Mouse (Mus musculus): Measurements from ENCODE around the gene Ankrd11. TPM values are rescaled to one million over a fixed set of nuclear protein-coding genes. Genes with fewer than 3 reads are reported as not detected.
"Not testable (repeated sequence)": the region's sequence is repeated elsewhere in the genome, so short reads cannot be mapped to it uniquely, and the experiment has no call there.

Ankrd11 gene
- polyA plus RNA-seq, 1 experiment: 41.9 TPM

- no peak for TF ChIP-seq POLR2A (IDR thresholded peaks at IDR 0.05; ENCODE audit: control insufficient read depth, low read depth, low read length)
- no peak for TF ChIP-seq CTCF (IDR thresholded peaks at IDR 0.05; ENCODE audit: control insufficient read depth, insufficient read depth, insufficient replicate concordance, low read depth, low read length)
- Histone ChIP-seq H3K4me3 (ENCODE audit: control insufficient read depth, low read depth, low read length) (no peak overlapping the region), H3K27me3 (ENCODE audit: control insufficient read depth, insufficient read depth, low read length) (no peaks in the 10 kb centered on the region), H3K4me1 (ENCODE audit: control insufficient read depth, insufficient read depth, low read length) (no peaks in the 10 kb centered on the region; the same call in 1 of the 2 replicates), H3K27ac (ENCODE audit: control insufficient read depth, insufficient read depth, low read depth, low read length) (no peak overlapping the region; the same call in 1 of the 2 replicates), H3K36me3 (ENCODE audit: control insufficient read depth, insufficient read depth, low read length) (no peaks in the 10 kb centered on the region)
Observed at GRCm38 (mm10) chr8:123031321-123031978, 10.6 kb downstream of the Ankrd11 start.

- not testable (repeated sequence) for H3K27me3 ChIP-seq (ENCODE audit: control insufficient read depth, insufficient read depth, low read length); H3K36me3 ChIP-seq (ENCODE audit: control insufficient read depth, insufficient read depth, low read length); H3K4me3 ChIP-seq (ENCODE audit: control insufficient read depth, low read depth, low read length); H3K4me1 ChIP-seq (ENCODE audit: control insufficient read depth, insufficient read depth, low read length); H3K27ac ChIP-seq (ENCODE audit: control insufficient read depth, insufficient read depth, low read depth, low read length)
Observed at GRCm38 (mm10) chr8:123030091-123030490, 12.0 kb downstream of the Ankrd11 start.

- Histone ChIP-seq H3K27ac (ENCODE audit: control insufficient read depth, insufficient read depth, low read depth, low read length) (no peak overlapping the region), H3K4me3 (ENCODE audit: control insufficient read depth, low read depth, low read length) (no peak overlapping the region), H3K36me3 (ENCODE audit: control insufficient read depth, insufficient read depth, low read length) (no peaks in the 10 kb centered on the region), H3K4me1 (ENCODE audit: control insufficient read depth, insufficient read depth, low read length) (no peaks in the 10 kb centered on the region; the same call in 1 of the 2 replicates), H3K27me3 (ENCODE audit: control insufficient read depth, insufficient read depth, low read length) (no peaks in the 10 kb centered on the region)
- no peak for TF ChIP-seq CTCF (IDR thresholded peaks at IDR 0.05; ENCODE audit: control insufficient read depth, insufficient read depth, insufficient replicate concordance, low read depth, low read length)
- no peak for TF ChIP-seq POLR2A (IDR thresholded peaks at IDR 0.05; ENCODE audit: control insufficient read depth, low read depth, low read length)
Observed at GRCm38 (mm10) chr8:123027786-123028185, 14.3 kb downstream of the Ankrd11 start.

GRCm38 (mm10) chr8:123025951-123026351 is 16.1 kb downstream of the Ankrd11 start:
- no peak overlapping the region for H3K27ac ChIP-seq (ENCODE audit: control insufficient read depth, insufficient read depth, low read depth, low read length)
- H3K27me3 ChIP-seq (ENCODE audit: control insufficient read depth, insufficient read depth, low read length): no peaks in the 10 kb centered on the region
- no peak overlapping the region for H3K4me3 ChIP-seq (ENCODE audit: control insufficient read depth, low read depth, low read length)
- TF ChIP-seq POLR2A (IDR thresholded peaks at IDR 0.05; ENCODE audit: control insufficient read depth, low read depth, low read length): no peak
- no peak for TF ChIP-seq CTCF (IDR thresholded peaks at IDR 0.05; ENCODE audit: control insufficient read depth, insufficient read depth, insufficient replicate concordance, low read depth, low read length)
- no peaks in the 10 kb centered on the region for H3K4me1 ChIP-seq (ENCODE audit: control insufficient read depth, insufficient read depth, low read length)
- no peaks in the 10 kb centered on the region for H3K36me3 ChIP-seq (ENCODE audit: control insufficient read depth, insufficient read depth, low read length)

- Histone ChIP-seq H3K4me1 (ENCODE audit: control insufficient read depth, insufficient read depth, low read length) (no peaks in the 10 kb centered on the region), H3K27ac (ENCODE audit: control insufficient read depth, insufficient read depth, low read depth, low read length) (no peak overlapping the region), H3K4me3 (ENCODE audit: control insufficient read depth, low read depth, low read length) (no peak overlapping the region), H3K27me3 (ENCODE audit: control insufficient read depth, insufficient read depth, low read length) (no peaks in the 10 kb centered on the region), H3K36me3 (ENCODE audit: control insufficient read depth, insufficient read depth, low read length) (no peaks in the 10 kb centered on the region)
- TF ChIP-seq POLR2A (IDR thresholded peaks at IDR 0.05; ENCODE audit: control insufficient read depth, low read depth, low read length): no peak
- no peak for TF ChIP-seq CTCF (IDR thresholded peaks at IDR 0.05; ENCODE audit: control insufficient read depth, insufficient read depth, insufficient replicate concordance, low read depth, low read length)
Observed at GRCm38 (mm10) chr8:123024226-123024625, 17.9 kb downstream of the Ankrd11 start.

- Histone ChIP-seq H3K4me1 (ENCODE audit: control insufficient read depth, insufficient read depth, low read length) (no peaks in the 10 kb centered on the region), H3K27ac (ENCODE audit: control insufficient read depth, insufficient read depth, low read depth, low read length) (no peak overlapping the region), H3K36me3 (ENCODE audit: control insufficient read depth, insufficient read depth, low read length) (no peaks in the 10 kb centered on the region), H3K27me3 (ENCODE audit: control insufficient read depth, insufficient read depth, low read length) (no peaks in the 10 kb centered on the region), H3K4me3 (ENCODE audit: control insufficient read depth, low read depth, low read length) (no peak overlapping the region)
- no peak for TF ChIP-seq POLR2A (IDR thresholded peaks at IDR 0.05; ENCODE audit: control insufficient read depth, low read depth, low read length)
- TF ChIP-seq CTCF (IDR thresholded peaks at IDR 0.05; ENCODE audit: control insufficient read depth, insufficient read depth, insufficient replicate concordance, low read depth, low read length): no peak
Observed at GRCm38 (mm10) chr8:123022727-123023126, 19.4 kb downstream of the Ankrd11 start.

- Histone ChIP-seq H3K27ac (ENCODE audit: control insufficient read depth, insufficient read depth, low read depth, low read length) (no peak overlapping the region), H3K4me3 (ENCODE audit: control insufficient read depth, low read depth, low read length) (no peak overlapping the region)
- no peak for TF ChIP-seq POLR2A (IDR thresholded peaks at IDR 0.05; ENCODE audit: control insufficient read depth, low read depth, low read length)
- no peak for TF ChIP-seq CTCF (IDR thresholded peaks at IDR 0.05; ENCODE audit: control insufficient read depth, insufficient read depth, insufficient replicate concordance, low read depth, low read length)
Observed at GRCm38 (mm10) chr8:123021259-123021658, 20.8 kb downstream of the Ankrd11 start.

More at GRCm38 (mm10) chr8:123021259-123021658, 20.8 kb downstream of the Ankrd11 start:
- H3K4me1 ChIP-seq (ENCODE audit: control insufficient read depth, insufficient read depth, low read length): no peaks in the 10 kb centered on the region; the same call in 1 of the 2 replicates
- H3K36me3 ChIP-seq (ENCODE audit: control insufficient read depth, insufficient read depth, low read length): no peaks in the 10 kb centered on the region
- no peaks in the 10 kb centered on the region for H3K27me3 ChIP-seq (ENCODE audit: control insufficient read depth, insufficient read depth, low read length)
